Mouse (Mus musculus) hindbrain, embryonic 13.5 days (tissue): ENCODE results near the gene Cab39. TPM values are rescaled to one million over a fixed set of nuclear protein-coding genes. Genes with fewer than 3 reads are reported as not detected.

Experiments used
- ATAC-seq: fragments of 200-750 bp; cut with Nextera tagmentation; 2 replicates; pipeline ENCODE4 v1.8.0; 2017; ENCODE audit warnings: moderate TSS enrichment; ENCODE audit not compliant: low FRiP score
- H3K27ac ChIP-seq: fragments of 300-500 bp; sonication (generic); 2 replicates; pipeline ENCODE4 v1.5.1; 2015; ENCODE audit warnings: inconsistent platforms, mild to moderate bottlenecking, moderate library complexity
- H3K27me3 ChIP-seq: fragments of 300-500 bp; sonication (generic); 2 replicates; pipeline ENCODE4 v1.6.1; 2015; ENCODE audit warnings: mild to moderate bottlenecking, inconsistent platforms
- H3K36me3 ChIP-seq: fragments of 300-500 bp; sonication (generic); 2 replicates; pipeline ENCODE4 v1.6.1; 2015; ENCODE audit warnings: mild to moderate bottlenecking, inconsistent platforms
- H3K4me1 ChIP-seq: fragments of 300-500 bp; sonication (generic); replicated peaks from 2 replicates; pipeline ENCODE4 v1.6.1; 2015; ENCODE audit warnings: inconsistent platforms
- H3K4me2 ChIP-seq: fragments of 300-500 bp; sonication (generic); 2 replicates; pipeline ENCODE4 v1.6.1; 2015; ENCODE audit warnings: inconsistent platforms, mild to moderate bottlenecking, moderate library complexity
- H3K4me3 ChIP-seq: fragments of 300-500 bp; sonication (generic); 2 replicates; pipeline ENCODE4 v1.5.1; 2015; ENCODE audit warnings: mild to moderate bottlenecking, inconsistent platforms
- H3K9ac ChIP-seq: fragments of 300-500 bp; sonication (generic); 2 replicates; pipeline ENCODE4 v1.6.1; 2015; ENCODE audit warnings: mild to moderate bottlenecking, inconsistent platforms
- H3K9me3 ChIP-seq: fragments of 300-500 bp; sonication (generic); 2 replicates; pipeline ENCODE4 v1.6.1; 2016; ENCODE audit warnings: inconsistent platforms
- WGBS: fragments of 180-500 bp; shearing (Covaris S2); methylation state at CpG from one replicate; pipeline ENCODE4 v1.1.7; 2015; 5-methylcytosine and 5-hydroxymethylcytosine counted together
- polyA plus RNA-seq: library from polyadenylated mRNA; unstranded; fragments of >200 nt; fragmentation: Nextera tagmentation; extraction: Ambion mirVana; gene quantifications from 2 replicates; pipeline ENCODE4 v1.2.1, GENCODE M21; 2015

Gene Cab39
- polyA plus RNA-seq, 1 experiment from 2014 or later, result 52.8 TPM

- H3K27me3 ChIP-seq, result no peaks in the 10 kb centered on the region
- WGBS, result 89% methylated on average over 6 of the region's 6 CpGs
- no peak overlapping the region for H3K27ac ChIP-seq
- H3K4me2 ChIP-seq, result no peak overlapping the region
- no peaks in the 10 kb centered on the region for H3K36me3 ChIP-seq
- H3K4me3 ChIP-seq, result no peak overlapping the region
- H3K9me3 ChIP-seq, result no peaks in the 10 kb centered on the region
- ATAC-seq, result no peak
- H3K4me1 ChIP-seq, result peaks cover 4% of the 10 kb centered on the region; the same call in 1 of the 2 replicates
- H3K9ac ChIP-seq, result no peak overlapping the region
These were observed 29.9 kb upstream of the Cab39 start for GRCm38 (mm10) chr1:85763386-85763785.

GRCm38 (mm10) chr1:85764291-85764690 is 28.9 kb upstream of the Cab39 start:
- WGBS, result 87% methylated on average over 4 of the region's 4 CpGs
- Histone ChIP-seq H3K9me3 (no peaks in the 10 kb centered on the region), H3K4me1 (no peaks in the 10 kb centered on the region), H3K36me3 (no peaks in the 10 kb centered on the region), H3K27ac (no peak overlapping the region), H3K9ac (no peak overlapping the region), H3K27me3 (no peaks in the 10 kb centered on the region), H3K4me2 (no peak overlapping the region), H3K4me3 (no peak overlapping the region)
- ATAC-seq, result no peak

DNA sequence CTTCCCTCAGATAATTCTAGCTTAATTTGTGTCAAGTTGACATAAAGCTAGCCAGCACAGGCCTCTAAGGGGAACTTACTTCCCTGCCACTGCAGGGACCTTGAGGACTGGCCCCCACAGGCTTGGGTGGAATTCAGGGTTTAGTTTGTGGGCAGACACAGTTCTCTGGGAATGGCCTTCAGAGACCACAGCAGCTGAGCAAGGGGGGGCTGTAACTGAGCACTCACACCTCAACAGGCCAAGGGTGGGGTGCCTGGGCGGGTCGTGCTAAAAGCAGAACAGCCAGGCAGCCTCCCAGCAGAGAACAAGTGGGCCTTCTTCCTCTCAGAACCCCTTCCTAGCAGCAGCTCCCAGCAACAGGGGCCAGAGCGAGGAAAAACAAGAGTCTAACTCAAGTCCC is 27.1 kb upstream of the Cab39 start:
- H3K27ac ChIP-seq, result no peak overlapping the region
- ATAC-seq, result no peak
- WGBS, result 92% methylated on average over 3 of the region's 3 CpGs
- no peaks in the 10 kb centered on the region for H3K4me1 ChIP-seq
- H3K9me3 ChIP-seq, result no peaks in the 10 kb centered on the region
- no peaks in the 10 kb centered on the region for H3K36me3 ChIP-seq
- H3K27me3 ChIP-seq, result no peaks in the 10 kb centered on the region
- H3K4me2 ChIP-seq, result no peak overlapping the region
- H3K9ac ChIP-seq, result no peak overlapping the region
- no peak overlapping the region for H3K4me3 ChIP-seq

DNA sequence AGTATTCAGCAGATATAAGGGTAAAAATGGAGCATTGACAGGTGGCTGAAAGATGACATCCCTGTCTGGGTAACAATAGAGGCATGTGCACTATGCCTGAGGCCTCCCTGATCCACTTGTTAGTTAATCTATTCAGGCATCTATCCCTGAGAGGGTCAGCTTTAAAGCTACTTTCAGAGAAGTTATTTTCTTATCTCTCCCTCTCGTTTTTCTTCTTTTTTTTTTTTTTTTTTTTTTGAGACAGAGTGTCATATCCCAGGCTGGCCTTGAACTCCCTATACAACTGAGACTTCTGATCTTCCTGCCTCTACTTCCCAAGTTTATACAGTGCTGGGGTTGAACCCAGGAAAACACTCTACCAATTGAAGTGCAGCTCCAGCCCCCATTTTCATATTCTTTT is 25.5 kb upstream of the Cab39 start:
- Histone ChIP-seq H3K27ac (no peak overlapping the region), H3K9ac (no peak overlapping the region), H3K4me1 (no peaks in the 10 kb centered on the region), H3K4me3 (no peak overlapping the region), H3K27me3 (no peaks in the 10 kb centered on the region), H3K9me3 (no peaks in the 10 kb centered on the region), H3K36me3 (no peaks in the 10 kb centered on the region), H3K4me2 (no peak overlapping the region)
- no peak for ATAC-seq
- WGBS, result 92% methylated on average over 1 of the region's 1 CpGs

- H3K9me3 ChIP-seq, result no peaks in the 10 kb centered on the region
- no peaks in the 10 kb centered on the region for H3K36me3 ChIP-seq
- no peaks in the 10 kb centered on the region for H3K27me3 ChIP-seq
- ATAC-seq, result no peak
- H3K4me3 ChIP-seq, result no peak overlapping the region
- no peak overlapping the region for H3K27ac ChIP-seq
- H3K9ac ChIP-seq, result no peak overlapping the region
- no peak overlapping the region for H3K4me2 ChIP-seq
- no peaks in the 10 kb centered on the region for H3K4me1 ChIP-seq
- 84% methylated on average over 3 of the region's 3 CpGs for WGBS
These were observed 21.3 kb upstream of the Cab39 start for GRCm38 (mm10) chr1:85771976-85772375.

DNA sequence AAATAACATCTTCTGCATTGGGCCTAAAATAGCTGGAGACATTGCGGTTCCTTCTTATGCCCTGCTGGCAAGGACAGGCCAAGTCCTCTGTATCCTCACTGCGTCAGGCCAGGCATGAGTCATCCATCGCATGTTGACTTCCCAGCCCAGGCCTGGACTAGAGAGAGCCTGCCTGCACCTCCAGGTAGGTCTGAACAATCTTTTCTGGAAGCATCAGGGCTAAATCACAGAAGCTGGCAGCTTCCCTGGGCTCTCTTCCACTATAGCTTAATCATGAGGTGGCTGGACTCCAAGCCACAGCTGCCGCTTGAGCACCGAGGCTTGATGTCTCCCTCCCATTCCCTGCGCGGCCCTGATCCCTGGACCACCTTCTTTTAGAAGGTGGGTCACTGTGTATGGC is 18.1 kb upstream of the Cab39 start:
- H3K4me3 ChIP-seq, result no peak overlapping the region
- no peaks in the 10 kb centered on the region for H3K36me3 ChIP-seq
- H3K9ac ChIP-seq, result no peak overlapping the region
- H3K4me2 ChIP-seq, result no peak overlapping the region
- H3K27me3 ChIP-seq, result no peaks in the 10 kb centered on the region
- WGBS, result 96% methylated on average over 7 of the region's 7 CpGs
- H3K9me3 ChIP-seq, result no peaks in the 10 kb centered on the region
- no peak for ATAC-seq
- no peak overlapping the region for H3K27ac ChIP-seq
- H3K4me1 ChIP-seq, result no peaks in the 10 kb centered on the region

GRCm38 (mm10) chr1:85776154-85776553 is 17.1 kb upstream of the Cab39 start:
- WGBS, result 48% methylated on average over 10 of the region's 10 CpGs
- Histone ChIP-seq H3K4me1 (no peaks in the 10 kb centered on the region), H3K27ac (no peak overlapping the region), H3K36me3 (no peaks in the 10 kb centered on the region), H3K27me3 (no peaks in the 10 kb centered on the region), H3K9me3 (no peaks in the 10 kb centered on the region), H3K9ac (no peak overlapping the region), H3K4me3 (no peak overlapping the region), H3K4me2 (no peak overlapping the region)
- ATAC-seq, result no peak

DNA sequence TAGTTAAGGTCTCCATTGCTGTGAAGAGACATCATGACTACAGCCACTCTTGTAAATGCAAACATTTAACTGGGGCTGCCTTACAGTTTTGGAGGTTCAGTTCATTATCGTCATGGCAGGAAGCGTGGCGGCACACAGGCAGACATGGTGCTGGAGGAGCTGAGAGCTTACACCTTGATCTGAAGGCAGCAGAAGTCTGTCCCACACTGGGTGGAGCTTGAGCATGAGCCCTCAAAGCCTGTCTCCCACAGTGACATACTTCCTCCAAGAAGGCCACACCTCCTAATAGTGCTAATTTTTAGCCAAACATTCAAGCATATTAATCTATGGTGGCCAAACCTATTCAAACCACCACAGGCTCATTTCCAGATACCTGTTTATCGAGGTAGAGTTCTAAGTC is 14.8 kb upstream of the Cab39 start, which contains the start of gene A630001G21Rik:
Gene A630001G21Rik, minus strand, starts transcription at position 208 of the 400 bp plus-strand sequence.
- Histone ChIP-seq H3K4me1 (no peaks in the 10 kb centered on the region), H3K27ac (no peak within 1 kb of the TSS), H3K9ac (no peak within 1 kb of the TSS), H3K9me3 (no peaks in the 10 kb centered on the region), H3K36me3 (no peaks in the 10 kb centered on the region), H3K27me3 (no peaks in the 10 kb centered on the region), H3K4me3 (no peak within 1 kb of the TSS), H3K4me2 (no peak within 1 kb of the TSS)
- WGBS, result 92% methylated on average over 4 of the region's 4 CpGs
- ATAC-seq, result no peak

- ATAC-seq, result no peak
- Histone ChIP-seq H3K27me3 (no peaks in the 10 kb centered on the region), H3K4me2 (no peak overlapping the region), H3K9ac (no peak overlapping the region), H3K27ac (no peak overlapping the region), H3K4me3 (no peak overlapping the region), H3K36me3 (no peaks in the 10 kb centered on the region), H3K9me3 (no peaks in the 10 kb centered on the region), H3K4me1 (no peaks in the 10 kb centered on the region)
- 77% methylated on average over 3 of the region's 3 CpGs for WGBS
These were observed 14.2 kb upstream of the Cab39 start for GRCm38 (mm10) chr1:85779012-85779411.

DNA sequence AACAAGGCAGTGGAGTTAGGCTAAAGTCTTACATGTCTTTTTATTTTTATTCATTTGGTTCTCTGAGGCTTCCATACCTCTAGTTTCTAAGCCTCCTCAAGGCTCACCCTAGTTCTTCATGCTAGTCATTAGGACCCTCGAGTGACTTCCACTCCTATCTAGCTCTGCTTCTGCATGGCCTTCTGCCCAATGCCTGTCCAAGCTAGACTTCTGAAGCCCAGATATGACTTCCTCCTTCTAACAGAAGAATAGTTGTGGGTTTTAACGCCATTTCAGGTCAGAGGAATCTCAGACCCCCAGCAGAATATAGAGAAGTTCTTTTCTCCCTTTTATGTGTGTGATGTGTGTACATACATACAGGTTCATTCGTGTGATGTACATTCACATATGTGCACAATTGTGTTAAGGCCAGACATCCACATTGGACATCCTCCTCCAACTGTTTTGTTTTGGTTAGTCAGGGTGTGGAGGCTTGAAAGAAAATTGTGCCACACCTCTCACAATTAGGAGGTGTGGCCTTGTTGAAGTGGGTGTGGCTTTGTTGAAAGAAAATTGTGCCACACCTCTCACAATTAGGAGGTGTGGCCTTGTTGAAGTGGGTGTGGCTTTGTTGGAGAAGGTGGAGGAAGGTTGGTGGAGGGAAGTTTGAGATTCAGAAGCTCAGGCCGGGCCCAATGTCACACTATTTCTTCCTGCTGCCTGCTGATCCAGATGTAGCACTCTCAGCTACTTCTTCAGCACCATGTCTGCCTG is 13.6 kb upstream of the Cab39 start:
- H3K4me2 ChIP-seq, result no peak overlapping the region
- no peak overlapping the region for H3K27ac ChIP-seq
- H3K4me1 ChIP-seq, result no peaks in the 10 kb centered on the region
- 81% methylated on average over 4 of the region's 4 CpGs for WGBS
- H3K27me3 ChIP-seq, result no peaks in the 10 kb centered on the region
- H3K4me3 ChIP-seq, result no peak overlapping the region
- no peaks in the 10 kb centered on the region for H3K9me3 ChIP-seq
- ATAC-seq, result no peak
- no peak overlapping the region for H3K9ac ChIP-seq
- no peaks in the 10 kb centered on the region for H3K36me3 ChIP-seq

GRCm38 (mm10) chr1:85790565-85790964 is 2.7 kb upstream of the Cab39 start:
- ATAC-seq, result no peak
- H3K4me1 ChIP-seq, result peaks cover 10% of the 10 kb centered on the region
- no peaks in the 10 kb centered on the region for H3K9me3 ChIP-seq
- 80% methylated on average over 3 of the region's 3 CpGs for WGBS
- H3K27me3 ChIP-seq, result no peaks in the 10 kb centered on the region
- H3K4me3 ChIP-seq, result no peak overlapping the region
- H3K9ac ChIP-seq, result no peak overlapping the region
- H3K36me3 ChIP-seq, result no peaks in the 10 kb centered on the region
- H3K27ac ChIP-seq, result no peak overlapping the region
- no peak overlapping the region for H3K4me2 ChIP-seq

DNA sequence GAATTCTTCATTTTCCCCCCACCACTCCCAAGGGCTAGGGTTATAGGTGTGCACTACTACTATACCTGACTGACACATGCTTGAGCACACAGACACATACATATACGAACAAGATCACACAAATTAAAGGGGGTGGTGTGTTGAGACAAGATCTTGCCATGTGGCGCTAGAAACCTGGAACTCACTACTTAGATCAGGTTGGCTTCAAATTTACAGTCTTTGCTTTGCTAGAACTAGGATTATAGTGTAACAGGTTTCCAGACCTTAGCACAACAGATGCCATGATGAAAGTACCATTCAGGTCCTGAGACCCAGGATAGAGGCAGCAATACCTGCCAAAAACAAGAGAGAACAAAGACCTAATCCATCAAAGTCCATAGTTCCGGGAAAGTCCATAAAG is 1.8 kb upstream of the Cab39 start:
- WGBS, result 82% methylated on average over 3 of the region's 3 CpGs
- no peak overlapping the region for H3K9ac ChIP-seq
- H3K4me1 ChIP-seq, result peaks cover 15% of the 10 kb centered on the region
- H3K36me3 ChIP-seq, result no peaks in the 10 kb centered on the region
- no peak for ATAC-seq
- H3K27me3 ChIP-seq, result no peaks in the 10 kb centered on the region
- H3K4me2 ChIP-seq, result no peak overlapping the region
- no peak overlapping the region for H3K4me3 ChIP-seq
- H3K27ac ChIP-seq, result no peak overlapping the region
- no peaks in the 10 kb centered on the region for H3K9me3 ChIP-seq

GRCm38 (mm10) chr1:85794106-85794771 is 998 bp downstream of the Cab39 start:
- WGBS, result under 1% methylated on average over 38 of the region's 38 CpGs

More at GRCm38 (mm10) chr1:85794106-85794771, 998 bp downstream of the Cab39 start:
- H3K4me3 ChIP-seq, result peak overlapping the region; percentile 99
- peaks cover 29% of the 10 kb centered on the region for H3K4me1 ChIP-seq
- H3K27ac ChIP-seq, result peak overlapping the region; percentile 96
- H3K27me3 ChIP-seq, result no peaks in the 10 kb centered on the region
- peak overlapping the region; percentile 77 for H3K4me2 ChIP-seq
- peak; percentile 22 for ATAC-seq
- no peaks in the 10 kb centered on the region for H3K9me3 ChIP-seq
- H3K36me3 ChIP-seq, result no peaks in the 10 kb centered on the region
- peak overlapping the region; percentile 98 for H3K9ac ChIP-seq
